Mouse (Mus musculus) bone marrow macrophage, adult 2 months (primary cell): ENCODE measurements around the gene Emp2. TPM values are rescaled to one million over a fixed set of nuclear protein-coding genes. Genes with fewer than 3 reads are reported as not detected.

Experiments used
- H3K27ac ChIP-seq: 2 replicates; pipeline ENCODE4 v1.5.1; 2012; ENCODE audit warnings: low read depth, low read length; ENCODE audit not compliant: insufficient read depth
- H3K4me1 ChIP-seq: 2 replicates; pipeline ENCODE4 v1.6.1; 2012; ENCODE audit warnings: low read length; ENCODE audit not compliant: control insufficient read depth, insufficient read depth
- H3K4me3 ChIP-seq: 2 replicates; pipeline ENCODE4 v1.5.1; 2012; ENCODE audit warnings: mild to moderate bottlenecking, low read length, moderate library complexity; ENCODE audit not compliant: insufficient read depth
- CTCF ChIP-seq: IDR thresholded peaks from 2 replicates; pipeline ENCODE4 v1.5.1; 2012; ENCODE audit warnings: low read depth, mild to moderate bottlenecking, low read length, moderate library complexity
- POLR2A ChIP-seq: IDR thresholded peaks from 2 replicates; pipeline ENCODE4 v1.6.1; 2012; ENCODE audit warnings: mild to moderate bottlenecking, low read depth, low read length, borderline replicate concordance
- polyA plus RNA-seq: library from polyadenylated mRNA; stranded (reverse); fragments of >200 nt; gene quantifications from 2 replicates; pipeline ENCODE4 v1.2.4, GENCODE M21; 2012; ENCODE audit not compliant: missing spikeins, insufficient read depth, insufficient read length

Gene Emp2
- polyA plus RNA-seq, 1 experiment: 9.1 TPM

DNA sequence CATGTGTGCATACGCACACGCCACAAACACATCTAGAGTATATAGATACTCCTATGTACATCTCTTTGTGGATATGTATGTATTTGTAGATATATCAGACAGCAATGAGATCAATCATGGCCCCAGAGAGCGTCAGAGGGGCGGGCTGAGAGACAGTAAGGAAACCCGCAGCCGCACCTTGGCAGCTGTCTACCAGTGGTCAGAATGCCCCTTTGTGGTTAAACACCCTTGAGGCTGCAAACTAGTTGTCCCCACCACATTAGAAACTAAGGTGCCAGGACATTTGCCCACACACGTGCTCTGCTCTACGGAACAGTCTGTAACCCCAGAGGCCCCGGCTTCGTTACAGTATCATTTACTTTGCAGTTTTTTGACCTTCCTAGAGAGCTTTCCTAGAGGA lies 26.2 kb upstream of the Emp2 start:
- Histone ChIP-seq H3K27ac (no peak overlapping the region), H3K4me3 (no peak overlapping the region), H3K4me1 (no peaks in the 10 kb centered on the region)
- no peak for TF ChIP-seq POLR2A
- TF ChIP-seq CTCF: no peak

DNA sequence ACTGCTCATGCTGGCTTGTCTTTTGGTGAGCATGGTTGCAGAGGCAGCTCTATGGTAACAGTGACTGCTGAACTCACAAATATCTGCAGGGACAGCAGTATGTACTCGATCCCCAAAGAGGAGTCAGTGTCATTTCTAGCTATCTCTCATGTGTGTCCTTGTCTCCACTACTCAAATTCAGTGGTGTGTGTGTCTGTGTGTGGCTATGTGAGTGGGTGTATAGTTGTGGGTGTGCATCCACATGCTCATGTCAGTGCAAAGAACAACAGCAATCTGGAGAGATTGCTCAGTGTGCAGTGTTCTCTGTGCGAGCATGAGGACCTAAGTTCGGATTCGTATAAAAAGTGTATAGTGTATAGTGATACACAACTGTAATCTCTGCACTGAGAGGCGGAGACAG lies 24.8 kb upstream of the Emp2 start:
- Histone ChIP-seq H3K4me1 (no peaks in the 10 kb centered on the region), H3K4me3 (no peak overlapping the region), H3K27ac (no peak overlapping the region)
- no peak for TF ChIP-seq POLR2A
- TF ChIP-seq CTCF: no peak

DNA sequence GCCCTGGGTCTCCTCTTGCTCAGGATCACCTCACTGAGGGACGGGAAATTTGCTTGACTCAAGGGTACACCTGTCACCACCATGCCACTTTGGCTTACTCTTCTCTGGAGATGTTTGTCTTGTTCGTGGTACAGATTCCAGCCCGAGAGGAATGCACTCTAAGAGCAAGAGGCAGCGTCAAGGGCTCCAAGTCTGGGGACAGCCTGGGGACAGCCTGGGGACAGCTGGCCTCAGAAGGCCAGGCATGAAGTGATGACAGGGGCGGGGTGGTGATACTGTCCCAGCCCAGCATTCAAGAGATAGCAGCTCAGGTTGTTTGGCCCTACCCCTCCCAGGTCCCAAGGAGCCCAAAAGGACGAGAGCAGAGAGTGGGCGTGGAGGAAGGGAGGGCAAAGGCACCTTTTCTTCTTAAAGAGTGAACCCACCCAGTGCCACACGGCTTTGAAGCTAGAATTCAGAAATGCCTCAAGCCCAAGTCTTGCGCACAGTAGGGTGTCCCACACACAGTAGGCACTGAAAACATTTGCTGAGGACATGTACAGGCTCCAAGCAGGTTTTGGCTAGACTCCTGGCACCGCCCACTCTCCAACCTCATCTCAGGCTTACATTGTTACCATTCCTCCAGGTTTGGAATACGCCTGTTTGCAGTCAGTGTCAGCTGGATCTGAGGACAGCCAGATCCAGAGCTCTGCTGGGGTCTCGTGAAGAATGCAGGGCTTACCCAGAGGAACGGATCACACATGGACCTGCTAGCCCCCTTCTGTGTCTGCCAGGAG lies 23.8 kb upstream of the Emp2 start:
- Histone ChIP-seq H3K27ac (no peak overlapping the region), H3K4me3 (no peak overlapping the region), H3K4me1 (no peaks in the 10 kb centered on the region)
- TF ChIP-seq CTCF (no peak), POLR2A (no peak)

DNA sequence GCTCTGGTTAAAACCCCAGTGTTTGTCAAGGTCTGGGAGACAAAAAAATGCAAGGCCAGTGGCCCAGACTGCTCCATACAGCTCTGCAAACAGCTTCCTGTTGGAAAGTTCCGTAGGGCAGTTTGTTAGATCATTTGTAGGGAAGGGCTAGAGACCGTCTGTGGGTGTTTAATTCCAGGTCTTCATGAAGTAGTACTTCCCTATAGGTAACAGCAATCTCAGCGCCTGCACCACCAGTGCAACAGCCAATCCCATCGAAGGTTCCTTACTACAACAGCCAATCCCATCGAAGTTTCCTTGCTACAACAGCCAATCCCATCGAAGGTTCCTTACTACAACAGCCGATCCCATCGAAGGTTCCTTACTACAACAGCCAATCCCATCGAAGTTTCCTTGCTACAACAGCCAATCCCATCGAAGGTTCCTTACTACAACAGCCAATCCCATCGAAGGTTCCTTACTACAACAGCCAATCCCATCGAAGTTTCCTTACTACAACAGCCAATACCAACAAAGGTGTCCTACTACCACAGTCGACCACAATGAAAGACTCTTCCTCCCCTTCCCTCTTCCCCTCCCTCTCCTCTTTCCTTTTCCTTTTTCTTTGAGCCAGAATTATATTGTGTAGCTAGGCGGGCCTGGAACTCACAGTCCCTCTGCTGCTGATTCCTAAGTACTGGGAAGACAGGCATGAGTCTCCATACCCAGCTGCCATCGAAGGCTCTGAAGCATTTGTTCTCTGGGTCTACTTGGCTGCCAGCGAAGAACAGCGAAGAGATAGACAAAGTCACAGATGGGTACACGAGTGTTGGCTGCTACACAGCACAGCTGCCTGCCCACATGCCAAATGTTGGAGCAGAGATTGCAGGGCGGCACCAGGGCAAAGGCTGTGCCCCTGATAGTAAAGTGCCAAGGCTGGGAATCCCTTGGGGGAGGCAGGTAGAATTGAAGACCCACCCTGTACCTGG lies 23.0 kb upstream of the Emp2 start:
- Histone ChIP-seq H3K27ac (no peak overlapping the region), H3K4me1 (no peaks in the 10 kb centered on the region), H3K4me3 (no peak overlapping the region)
- no peak for TF ChIP-seq CTCF
- no peak for TF ChIP-seq POLR2A

DNA sequence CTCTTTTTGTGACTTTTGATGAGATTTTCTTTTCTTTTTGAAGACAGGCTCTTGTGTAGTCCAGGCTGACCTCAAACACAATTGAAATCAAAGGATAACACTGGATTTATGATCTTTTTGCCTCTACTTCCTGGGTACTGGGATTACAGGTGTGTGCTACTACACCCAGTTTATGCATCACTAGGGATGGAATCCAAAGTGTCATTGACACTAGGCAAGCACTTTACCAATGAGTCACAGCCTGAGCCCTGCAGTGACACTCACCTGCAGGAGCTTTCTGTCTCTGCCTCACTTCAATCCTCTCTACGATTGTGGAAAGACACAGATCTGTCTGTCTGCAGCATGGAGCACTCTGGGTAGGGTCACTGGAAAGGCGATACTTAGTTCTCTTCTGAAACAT lies 22.2 kb upstream of the Emp2 start:
- Histone ChIP-seq H3K4me3 (no peak overlapping the region), H3K4me1 (no peaks in the 10 kb centered on the region), H3K27ac (no peak overlapping the region)
- no peak for TF ChIP-seq POLR2A

DNA sequence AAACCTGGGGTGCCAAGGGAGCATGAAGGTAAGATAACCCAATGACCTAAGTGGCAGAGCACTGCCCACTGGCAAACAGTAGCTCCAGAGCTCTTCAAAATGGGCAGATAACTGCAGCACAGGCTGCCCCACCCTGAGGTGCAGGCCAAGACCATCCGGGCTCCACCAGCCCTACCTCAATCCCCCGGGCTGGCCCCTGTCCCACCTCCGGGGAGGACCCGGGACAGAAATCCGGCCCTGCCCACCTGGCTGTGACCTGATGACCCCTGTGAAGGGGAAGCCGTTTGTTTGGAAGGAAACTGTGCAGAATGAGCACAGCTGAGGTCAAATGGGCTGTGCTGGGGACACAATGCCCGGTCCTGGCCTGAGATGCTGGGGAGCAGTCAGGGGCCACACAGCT lies 19.0 kb upstream of the Emp2 start:
- Histone ChIP-seq H3K4me3 (no peak overlapping the region), H3K4me1 (no peaks in the 10 kb centered on the region), H3K27ac (no peak overlapping the region)
- no peak for TF ChIP-seq CTCF
- no peak for TF ChIP-seq POLR2A

DNA sequence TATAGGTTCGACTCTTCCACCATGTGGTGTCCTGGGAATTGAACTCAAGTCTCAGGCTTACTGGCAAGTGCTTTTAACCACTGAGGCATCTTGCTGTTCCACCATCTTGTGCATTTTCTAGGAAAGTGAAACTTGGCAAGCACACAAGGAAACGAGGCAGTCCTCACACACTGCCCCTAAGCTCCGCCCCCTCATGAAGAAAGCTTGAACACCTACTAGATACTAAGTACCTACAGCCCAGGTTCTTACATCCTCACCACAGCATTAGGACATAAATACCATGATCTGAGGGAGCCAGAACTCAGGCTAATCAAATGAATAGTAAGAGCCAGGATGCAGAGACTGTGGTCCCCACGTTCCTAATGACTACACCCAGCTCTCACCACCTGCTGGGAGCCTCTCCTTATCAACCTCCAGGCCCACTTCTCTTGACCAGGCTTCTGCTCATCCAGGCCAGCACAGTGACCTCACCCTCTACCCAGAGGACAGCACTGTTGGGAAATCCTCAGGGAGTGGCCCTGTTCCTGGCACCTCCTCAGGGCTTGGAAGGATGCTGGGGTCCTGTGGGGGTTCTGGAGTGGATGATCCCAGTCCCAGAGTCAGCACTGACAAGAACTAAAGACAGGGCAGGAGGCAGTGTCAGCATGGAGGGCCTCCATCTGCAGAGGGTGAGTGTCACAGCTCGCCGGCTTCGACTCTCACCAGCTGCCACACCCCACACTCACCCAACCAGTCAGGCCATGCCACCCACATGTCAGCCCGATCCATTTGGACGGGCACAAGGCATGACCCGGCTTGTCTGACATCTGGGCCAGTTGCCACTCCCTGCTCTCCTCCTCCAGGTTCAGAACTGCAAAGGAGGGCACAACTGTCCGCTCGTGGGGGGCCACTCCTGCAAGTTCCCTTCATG lies 17.1 kb upstream of the Emp2 start:
- Histone ChIP-seq H3K27ac (no peak overlapping the region), H3K4me1 (no peaks in the 10 kb centered on the region), H3K4me3 (no peak overlapping the region)
- TF ChIP-seq CTCF (no peak), POLR2A (no peak)

DNA sequence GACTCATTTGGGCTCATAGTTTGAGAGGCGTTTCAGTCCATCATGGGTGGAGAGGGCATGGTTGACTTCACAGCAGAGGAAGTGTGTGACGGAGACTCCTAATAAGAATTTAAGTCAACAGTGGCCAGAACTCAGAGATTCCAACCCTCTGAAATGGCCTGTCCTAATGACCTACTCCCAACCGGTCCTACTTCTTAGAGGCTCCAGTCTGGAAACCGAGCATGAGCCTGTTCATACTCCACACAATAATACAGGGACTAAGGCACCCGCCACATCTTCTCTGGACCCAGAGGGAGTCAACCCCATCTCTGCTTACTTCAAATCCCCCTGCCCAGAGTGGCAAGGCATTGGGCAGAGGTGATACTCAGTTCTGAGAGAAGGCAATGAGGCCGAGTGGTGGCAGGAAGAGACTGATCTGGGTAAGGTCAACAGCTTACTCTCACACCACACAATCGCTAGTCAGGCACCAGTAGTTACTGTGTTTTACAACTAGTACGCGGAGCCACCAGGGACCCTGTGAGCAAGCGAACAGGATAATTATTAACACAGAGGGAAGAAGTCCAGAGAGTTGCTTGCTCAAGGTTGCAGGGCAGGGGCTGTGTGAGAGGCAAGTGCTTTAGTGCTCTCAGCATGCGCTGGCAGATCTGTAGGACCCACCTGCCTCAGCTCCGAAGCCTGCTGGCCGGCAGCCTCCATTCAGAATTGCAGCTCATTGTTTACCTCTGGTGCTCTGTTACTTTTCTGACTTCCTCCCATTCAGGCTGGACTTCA lies 14.0 kb upstream of the Emp2 start:
- Histone ChIP-seq H3K4me1 (no peaks in the 10 kb centered on the region), H3K4me3 (no peak overlapping the region), H3K27ac (no peak overlapping the region)
- no peak for TF ChIP-seq CTCF
- no peak for TF ChIP-seq POLR2A
